Mouse (Mus musculus): ENCODE results near the gene Rhox2b. TPM values are rescaled to one million over a fixed set of nuclear protein-coding genes. Genes with fewer than 3 reads are reported as not detected.
"Not testable (repeated sequence)": the region's sequence is repeated elsewhere in the genome, so short reads cannot be mapped to it uniquely, and the experiment has no call there.

Gene Rhox2b
- not detected in 2 replicates for polyA plus RNA-seq (2015; fragmentation: Nextera tagmentation; extraction: Ambion mirVana)

DNA sequence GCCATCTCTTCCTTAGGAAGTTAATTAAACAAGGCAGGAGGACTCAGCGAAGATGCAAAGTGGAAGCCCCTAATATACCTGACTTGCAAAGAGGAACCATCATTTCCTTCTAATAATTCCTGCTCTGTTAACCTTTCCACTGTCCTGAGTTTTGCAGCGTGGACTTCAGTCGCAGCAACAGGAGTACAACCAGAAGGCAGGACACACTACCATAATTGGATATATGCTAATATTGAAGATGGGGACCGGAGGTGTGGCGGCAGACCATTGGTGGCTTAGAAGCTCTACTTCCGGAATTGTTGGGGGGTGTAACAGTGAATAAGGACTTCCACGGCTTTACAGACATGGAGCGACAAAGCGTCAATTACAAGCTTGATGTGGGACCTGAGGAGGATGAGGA, at the start of gene Rhox2b:
Rhox2b (plus strand) TSS at position 301 of the 400 bp plus-strand sequence.
- H3K27me3 ChIP-seq (replicated peaks); H3K27ac ChIP-seq; H3K4me1 ChIP-seq (replicated peaks); H3K9ac ChIP-seq; H3K9me3 ChIP-seq; H3K36me3 ChIP-seq; H3K4me3 ChIP-seq (replicated peaks); ATAC-seq; H3K4me2 ChIP-seq (replicated peaks): not testable (repeated sequence)
- WGBS, result no CpG with 5 or more reads among the region's 9 CpGs

DNA sequence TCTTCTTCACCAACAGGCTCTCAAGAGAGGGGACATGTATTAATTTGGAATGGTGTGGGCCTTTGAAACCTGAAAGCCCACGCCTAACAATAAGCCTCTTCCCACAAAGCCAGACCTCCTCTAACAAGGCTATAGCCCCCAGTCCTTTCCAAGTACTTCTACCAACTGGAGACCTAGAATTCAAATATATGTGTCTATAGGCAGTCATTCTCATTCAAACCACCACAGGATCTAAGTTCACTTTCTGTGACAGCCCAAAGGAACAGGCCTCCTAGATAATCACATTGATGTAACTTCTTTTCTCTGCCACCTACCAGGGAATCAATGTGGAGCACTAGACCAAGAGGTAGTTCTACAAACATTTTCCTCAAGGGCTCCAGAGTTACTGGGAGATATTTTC, 32.1 kb upstream of the Rhox2b start, which contains the start of gene Rhox3a2:
Rhox3a2 (plus strand) TSS at position 301 of the 400 bp plus-strand sequence.
- WGBS, result no CpG with 5 or more reads among the region's 1 CpGs

DNA sequence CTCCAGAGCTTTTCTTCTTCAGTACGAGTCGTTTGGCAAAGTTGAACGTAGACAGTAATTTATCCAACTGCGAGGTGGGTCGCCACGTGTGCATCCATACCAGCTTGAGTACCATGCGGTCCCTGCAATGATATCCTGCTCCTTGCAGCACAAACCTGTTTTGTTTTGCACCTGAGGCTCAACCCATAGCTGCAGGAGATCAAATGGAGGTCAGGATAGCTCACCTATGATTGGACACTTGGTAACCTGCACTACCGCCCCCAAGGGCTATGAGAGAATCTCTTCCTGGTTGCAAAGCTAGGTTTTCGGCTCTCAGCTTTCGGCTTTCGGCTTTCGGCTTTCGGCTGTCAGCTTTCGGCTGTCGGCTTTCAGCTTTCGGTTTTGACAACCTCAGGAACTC, 21.3 kb upstream of the Rhox2b start, which contains the start of gene Rhox4a2:
Rhox4a2 (plus strand) TSS at position 301 of the 400 bp plus-strand sequence.
- H3K36me3 ChIP-seq; H3K9me3 ChIP-seq; H3K4me3 ChIP-seq (replicated peaks); H3K4me2 ChIP-seq (replicated peaks); H3K27me3 ChIP-seq (replicated peaks); H3K27ac ChIP-seq; H3K4me1 ChIP-seq (replicated peaks); H3K9ac ChIP-seq; ATAC-seq: not testable (repeated sequence)
- WGBS, result 96% methylated on average over 8 of the region's 16 CpGs

More for the DNA sequence above, 32.1 kb upstream of the Rhox2b start, which contains the start of gene Rhox3a2:
- H3K4me3 ChIP-seq (replicated peaks); H3K9me3 ChIP-seq; H3K9ac ChIP-seq; H3K36me3 ChIP-seq; ATAC-seq; H3K27me3 ChIP-seq (replicated peaks); H3K4me2 ChIP-seq (replicated peaks); H3K4me1 ChIP-seq (replicated peaks); H3K27ac ChIP-seq: not testable (repeated sequence)

DNA sequence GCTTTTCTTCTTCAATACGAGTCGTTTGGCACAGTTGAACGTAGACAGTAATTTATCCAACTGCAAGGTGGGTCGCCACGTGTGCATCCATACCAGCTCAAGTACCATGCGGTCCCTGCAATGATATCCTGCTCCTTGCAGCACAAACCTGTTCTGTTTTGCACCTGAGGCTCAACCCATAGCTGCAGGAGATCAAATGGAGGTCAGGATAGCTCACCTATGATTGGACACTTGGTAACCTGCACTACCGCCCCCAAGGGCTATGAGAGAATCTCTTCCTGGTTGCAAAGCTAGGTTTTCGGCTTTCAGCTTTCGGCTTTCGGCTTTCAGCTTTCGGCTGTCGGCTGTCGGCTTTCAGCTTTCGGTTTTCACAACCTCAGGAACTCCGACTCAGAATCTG, 20.3 kb downstream of the Rhox2b start, which contains the start of gene Rhox4b:
Rhox4b (plus strand) TSS at position 301 of the 400 bp plus-strand sequence.
- not testable (repeated sequence) for H3K27ac ChIP-seq; ATAC-seq; H3K4me3 ChIP-seq (replicated peaks); H3K27me3 ChIP-seq (replicated peaks); H3K9ac ChIP-seq; H3K4me1 ChIP-seq (replicated peaks); H3K4me2 ChIP-seq (replicated peaks); H3K36me3 ChIP-seq; H3K9me3 ChIP-seq
- 87% methylated on average over 15 of the region's 15 CpGs for WGBS

DNA sequence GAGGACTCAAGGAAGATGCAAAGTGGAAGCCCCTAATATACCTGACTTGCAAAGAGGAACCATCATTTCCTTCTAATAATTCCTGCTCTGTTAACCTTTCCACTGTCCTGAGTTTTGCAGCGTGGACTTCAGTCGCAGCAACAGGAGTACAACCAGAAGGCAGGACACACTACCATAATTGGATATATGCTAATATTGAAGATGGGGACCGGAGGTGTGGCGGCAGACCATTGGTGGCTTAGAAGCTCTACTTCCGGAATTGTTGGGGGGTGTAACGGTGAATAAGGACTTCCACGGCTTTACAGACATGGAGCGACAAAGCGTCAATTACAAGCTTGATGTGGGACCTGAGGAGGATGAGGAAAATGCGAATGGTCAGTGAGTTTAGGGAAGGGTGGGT, 41.5 kb downstream of the Rhox2b start, which contains the start of gene Rhox2c:
Rhox2c (plus strand) TSS at position 301 of the 400 bp plus-strand sequence.
- 92% methylated on average over 9 of the region's 10 CpGs for WGBS
- H3K27me3 ChIP-seq (replicated peaks); H3K9me3 ChIP-seq; H3K9ac ChIP-seq; H3K4me2 ChIP-seq (replicated peaks); H3K36me3 ChIP-seq; H3K4me1 ChIP-seq (replicated peaks); H3K27ac ChIP-seq; H3K4me3 ChIP-seq (replicated peaks); ATAC-seq: not testable (repeated sequence)

DNA sequence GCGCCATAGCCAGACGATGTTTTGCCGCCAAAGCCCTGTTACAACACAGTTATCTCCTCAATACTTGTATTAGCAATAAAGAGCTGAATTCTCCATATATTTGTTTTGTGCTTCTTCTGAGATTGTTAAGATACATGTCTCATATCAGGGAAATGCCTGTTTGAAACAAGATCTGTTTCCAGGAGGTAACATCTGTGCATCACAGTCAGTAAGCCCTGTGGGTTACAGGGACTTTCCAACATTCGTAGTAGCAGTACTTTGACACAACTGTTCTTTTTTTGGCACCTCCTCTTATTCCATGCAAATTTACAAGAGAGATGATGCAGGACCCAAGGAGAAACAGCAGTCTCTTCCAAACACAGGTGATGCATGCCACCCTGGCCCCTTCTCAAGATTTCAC, 46.4 kb downstream of the Rhox2b start, which contains the start of gene Rhox3c:
Rhox3c (plus strand) TSS at position 301 of the 400 bp plus-strand sequence.
- H3K9me3 ChIP-seq; H3K27me3 ChIP-seq (replicated peaks); H3K4me3 ChIP-seq (replicated peaks); H3K4me1 ChIP-seq (replicated peaks); H3K9ac ChIP-seq; H3K4me2 ChIP-seq (replicated peaks); H3K27ac ChIP-seq; H3K36me3 ChIP-seq; ATAC-seq: not testable (repeated sequence)
- 98% methylated on average over 3 of the region's 4 CpGs for WGBS

Other genes starting within 250 kb of the Rhox2b start
- 0.11 TPM in 1 of 2 replicates, not detected in the other for gene Akap14, start 243.2 kb upstream of the Rhox2b start, polyA plus RNA-seq (2015; fragmentation: Nextera tagmentation; extraction: Ambion mirVana)
- 385 and 424 TPM in 2 replicates for gene Ndufa1, start 220.9 kb upstream of the Rhox2b start, polyA plus RNA-seq (2015; fragmentation: Nextera tagmentation; extraction: Ambion mirVana)
- gene Rnf113a1, start 220.8 kb upstream of the Rhox2b start, polyA plus RNA-seq (2015; fragmentation: Nextera tagmentation; extraction: Ambion mirVana), result 8.3 and 9.3 TPM in 2 replicates
- not detected in 2 replicates for gene Gm9, start 201.0 kb upstream of the Rhox2b start, polyA plus RNA-seq (2015; fragmentation: Nextera tagmentation; extraction: Ambion mirVana)
- not detected in 2 replicates for gene Rhox1, start 189.8 kb upstream of the Rhox2b start, polyA plus RNA-seq (2015; fragmentation: Nextera tagmentation; extraction: Ambion mirVana)
- gene Rhox2a, start 167.1 kb upstream of the Rhox2b start, polyA plus RNA-seq (2015; fragmentation: Nextera tagmentation; extraction: Ambion mirVana), result not detected in 2 replicates
- not detected in 2 replicates for gene Rhox3a, start 162.1 kb upstream of the Rhox2b start, polyA plus RNA-seq (2015; fragmentation: Nextera tagmentation; extraction: Ambion mirVana)
- gene Rhox4a, start 146.7 kb upstream of the Rhox2b start, polyA plus RNA-seq (2015; fragmentation: Nextera tagmentation; extraction: Ambion mirVana), result not detected in 2 replicates
- gene Rhox3a2, start 32.0 kb upstream of the Rhox2b start, polyA plus RNA-seq (2015; fragmentation: Nextera tagmentation; extraction: Ambion mirVana), result not detected in 2 replicates
- not detected in 2 replicates for gene Rhox4a2, start 21.2 kb upstream of the Rhox2b start, polyA plus RNA-seq (2015; fragmentation: Nextera tagmentation; extraction: Ambion mirVana)
- gene Rhox4b, start 20.4 kb downstream of the Rhox2b start, polyA plus RNA-seq (2015; fragmentation: Nextera tagmentation; extraction: Ambion mirVana), result not detected in 2 replicates
- gene Rhox2c, start 41.6 kb downstream of the Rhox2b start, polyA plus RNA-seq (2015; fragmentation: Nextera tagmentation; extraction: Ambion mirVana), result not detected in 2 replicates
- not detected in 2 replicates for gene Rhox3c, start 46.5 kb downstream of the Rhox2b start, polyA plus RNA-seq (2015; fragmentation: Nextera tagmentation; extraction: Ambion mirVana)
- not detected in 2 replicates for gene Rhox4c, start 68.3 kb downstream of the Rhox2b start, polyA plus RNA-seq (2015; fragmentation: Nextera tagmentation; extraction: Ambion mirVana)
- not detected in 2 replicates for gene Rhox2d, start 81.4 kb downstream of the Rhox2b start, polyA plus RNA-seq (2015; fragmentation: Nextera tagmentation; extraction: Ambion mirVana)
- gene Rhox4d, start 102.3 kb downstream of the Rhox2b start, polyA plus RNA-seq (2015; fragmentation: Nextera tagmentation; extraction: Ambion mirVana), result not detected in 2 replicates
- gene Rhox2e, start 118.4 kb downstream of the Rhox2b start, polyA plus RNA-seq (2015; fragmentation: Nextera tagmentation; extraction: Ambion mirVana), result not detected in 2 replicates
- gene Rhox3e, start 130.0 kb downstream of the Rhox2b start, polyA plus RNA-seq (2015; fragmentation: Nextera tagmentation; extraction: Ambion mirVana), result not detected in 2 replicates
- gene Rhox4e, start 145.3 kb downstream of the Rhox2b start, polyA plus RNA-seq (2015; fragmentation: Nextera tagmentation; extraction: Ambion mirVana), result not detected in 2 replicates
- gene Rhox2f, start 159.3 kb downstream of the Rhox2b start, polyA plus RNA-seq (2015; fragmentation: Nextera tagmentation; extraction: Ambion mirVana), result not detected in 2 replicates
- gene Rhox3f, start 168.9 kb downstream of the Rhox2b start, polyA plus RNA-seq (2015; fragmentation: Nextera tagmentation; extraction: Ambion mirVana), result not detected in 2 replicates
- gene Rhox4f, start 195.6 kb downstream of the Rhox2b start, polyA plus RNA-seq (2015; fragmentation: Nextera tagmentation; extraction: Ambion mirVana), result not detected in 2 replicates
- not detected in 2 replicates for gene Rhox3g, start 216.5 kb downstream of the Rhox2b start, polyA plus RNA-seq (2015; fragmentation: Nextera tagmentation; extraction: Ambion mirVana)
- not detected in 2 replicates for gene Rhox2g, start 231.4 kb downstream of the Rhox2b start, polyA plus RNA-seq (2015; fragmentation: Nextera tagmentation; extraction: Ambion mirVana)
- not detected in 2 replicates for gene Rhox4g, start 239.3 kb downstream of the Rhox2b start, polyA plus RNA-seq (2015; fragmentation: Nextera tagmentation; extraction: Ambion mirVana)